Mouse (Mus musculus): Measurements from ENCODE around the gene Nckap5. TPM values are rescaled to one million over a fixed set of nuclear protein-coding genes. Genes with fewer than 3 reads are reported as not detected.

Gene Nckap5
- polyA plus RNA-seq, 1 experiment from 2014 or later = 10.9 TPM

DNA sequence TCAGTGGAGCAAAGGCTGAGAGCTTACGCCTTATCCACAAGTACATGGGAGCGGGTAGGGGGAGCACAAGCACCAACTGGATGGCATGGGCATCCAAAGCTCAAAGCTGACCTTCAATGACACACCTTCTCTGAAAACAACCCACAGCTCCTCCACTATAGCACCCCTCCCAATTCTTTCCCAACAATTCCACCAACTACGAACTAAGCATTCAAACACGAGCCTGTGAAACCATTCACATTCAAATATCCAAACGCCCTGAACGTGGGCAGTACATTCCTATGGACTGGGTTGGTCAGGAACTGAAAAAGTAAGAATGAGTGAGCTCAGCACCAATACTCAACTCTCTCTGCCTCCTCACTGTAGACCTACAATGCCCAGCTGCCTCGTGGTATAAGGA is 646.8 kb downstream of the Nckap5 start:
- Histone ChIP-seq H3K4me2 (ENCODE audit: low read length) (no peak overlapping the region), H3K4me3 (ENCODE audit: low read depth, low read length) (no peak overlapping the region), H3K9me3 (replicated peaks; ENCODE audit: control insufficient read depth, low read length, poor library complexity, severe bottlenecking) (no peaks in the 10 kb centered on the region), H3K36me3 (ENCODE audit: control insufficient read depth, insufficient read depth, low read length) (no peaks in the 10 kb centered on the region), H3K9ac (ENCODE audit: low read depth, low read length) (no peak overlapping the region), H3K4me1 (ENCODE audit: control insufficient read depth, insufficient read depth, low read length) (no peaks in the 10 kb centered on the region), H3K27ac (ENCODE audit: low read length) (no peak overlapping the region), H3K27me3 (ENCODE audit: control insufficient read depth, insufficient read depth, low read depth, low read length) (no peaks in the 10 kb centered on the region)
- 90% methylated on average over 7 of the region's 7 CpGs for WGBS
- no peak for ATAC-seq

DNA sequence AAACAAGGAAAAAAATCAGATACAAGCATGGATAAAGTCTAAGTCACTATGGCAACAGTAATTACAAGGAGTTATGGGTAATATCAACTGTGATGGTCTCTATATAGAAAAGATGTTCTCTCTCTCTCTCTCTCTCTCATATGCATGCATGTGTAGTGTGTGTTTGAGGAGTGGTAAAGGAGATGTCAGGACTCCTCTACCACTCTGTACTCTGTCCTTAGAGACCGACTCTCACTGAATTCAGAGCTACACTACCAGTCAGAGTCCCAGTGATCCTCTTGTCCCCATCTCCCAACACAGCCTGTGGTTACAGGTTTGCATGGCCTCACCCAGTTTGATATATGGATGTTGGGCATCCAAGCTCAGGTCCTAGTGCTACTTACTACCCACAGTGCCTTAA is 662.0 kb downstream of the Nckap5 start:
- Histone ChIP-seq H3K4me1 (ENCODE audit: control insufficient read depth, insufficient read depth, low read length) (peaks cover 13% of the 10 kb centered on the region), H3K36me3 (ENCODE audit: control insufficient read depth, insufficient read depth, low read length) (no peaks in the 10 kb centered on the region), H3K27ac (ENCODE audit: low read length) (no peak overlapping the region), H3K4me2 (ENCODE audit: low read length) (no peak overlapping the region), H3K9ac (ENCODE audit: low read depth, low read length) (no peak overlapping the region), H3K9me3 (replicated peaks; ENCODE audit: control insufficient read depth, low read length, poor library complexity, severe bottlenecking) (no peaks in the 10 kb centered on the region), H3K4me3 (ENCODE audit: low read depth, low read length) (no peak overlapping the region), H3K27me3 (ENCODE audit: control insufficient read depth, insufficient read depth, low read depth, low read length) (no peaks in the 10 kb centered on the region)
- 0 out of 2 replicates have a peak, but pooled peaks have one; percentile 30 for ATAC-seq
- 26% methylated on average over 1 of the region's 1 CpGs for WGBS

DNA sequence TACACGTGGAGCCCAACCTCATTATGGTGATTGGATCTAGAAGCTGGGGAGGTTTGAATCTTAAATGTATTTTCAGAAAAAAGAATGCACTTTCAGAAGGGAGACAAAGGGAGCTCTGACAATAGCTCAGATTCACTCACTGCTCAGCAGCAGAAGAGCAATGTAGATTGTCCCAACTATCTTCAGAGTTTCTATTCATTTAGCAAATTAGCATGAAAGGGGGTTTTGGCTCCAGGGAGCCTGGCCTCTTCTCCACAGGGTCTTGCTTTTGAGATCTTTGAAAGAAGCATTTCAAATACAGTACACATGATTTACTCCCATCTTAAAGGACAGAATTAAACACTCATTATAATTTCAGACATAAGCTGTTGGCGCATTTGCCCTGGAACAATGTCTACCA is 662.5 kb downstream of the Nckap5 start:
- peak overlapping the region; percentile 60; the same call in 1 of the 2 replicates for H3K27ac ChIP-seq (ENCODE audit: low read length)
- H3K36me3 ChIP-seq (ENCODE audit: control insufficient read depth, insufficient read depth, low read length) = no peaks in the 10 kb centered on the region
- no peak overlapping the region for H3K4me2 ChIP-seq (ENCODE audit: low read length)
- no peak for ATAC-seq
- peaks cover 13% of the 10 kb centered on the region for H3K4me1 ChIP-seq (ENCODE audit: control insufficient read depth, insufficient read depth, low read length)
- H3K27me3 ChIP-seq (ENCODE audit: control insufficient read depth, insufficient read depth, low read depth, low read length) = no peaks in the 10 kb centered on the region
- no peak overlapping the region for H3K9ac ChIP-seq (ENCODE audit: low read depth, low read length)
- H3K9me3 ChIP-seq (replicated peaks; ENCODE audit: control insufficient read depth, low read length, poor library complexity, severe bottlenecking) = no peaks in the 10 kb centered on the region
- H3K4me3 ChIP-seq (ENCODE audit: low read depth, low read length) = no peak overlapping the region
- WGBS = 18% methylated on average over 2 of the region's 2 CpGs

DNA sequence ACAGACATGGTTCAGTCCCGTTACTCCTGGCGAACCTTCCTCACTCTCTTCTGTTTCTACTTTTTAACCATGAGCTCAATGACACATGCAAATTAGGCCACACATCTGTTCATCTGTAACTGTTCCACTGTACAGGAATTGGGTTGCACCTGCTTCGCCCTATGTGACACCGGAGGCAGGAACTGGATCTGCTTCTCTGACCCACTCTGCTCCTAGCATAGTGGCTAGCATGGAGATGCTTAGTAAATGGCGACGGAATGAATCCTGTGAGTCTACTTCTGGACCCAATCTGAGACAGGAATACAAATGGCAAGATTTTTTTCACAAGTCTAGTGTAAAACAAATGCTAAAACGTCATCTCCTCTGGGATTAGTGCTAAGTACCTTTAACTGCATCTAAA is 663.1 kb downstream of the Nckap5 start:
- H3K4me1 ChIP-seq (ENCODE audit: control insufficient read depth, insufficient read depth, low read length) = peaks cover 13% of the 10 kb centered on the region
- H3K4me2 ChIP-seq (ENCODE audit: low read length) = no peak overlapping the region
- WGBS = 46% methylated on average over 7 of the region's 7 CpGs
- H3K27ac ChIP-seq (ENCODE audit: low read length) = peak overlapping the region; percentile 52; the same call in 1 of the 2 replicates
- H3K9me3 ChIP-seq (replicated peaks; ENCODE audit: control insufficient read depth, low read length, poor library complexity, severe bottlenecking) = no peaks in the 10 kb centered on the region
- H3K27me3 ChIP-seq (ENCODE audit: control insufficient read depth, insufficient read depth, low read depth, low read length) = no peaks in the 10 kb centered on the region
- no peaks in the 10 kb centered on the region for H3K36me3 ChIP-seq (ENCODE audit: control insufficient read depth, insufficient read depth, low read length)
- no peak overlapping the region for H3K9ac ChIP-seq (ENCODE audit: low read depth, low read length)
- no peak overlapping the region for H3K4me3 ChIP-seq (ENCODE audit: low read depth, low read length)
- ATAC-seq = no peak

DNA sequence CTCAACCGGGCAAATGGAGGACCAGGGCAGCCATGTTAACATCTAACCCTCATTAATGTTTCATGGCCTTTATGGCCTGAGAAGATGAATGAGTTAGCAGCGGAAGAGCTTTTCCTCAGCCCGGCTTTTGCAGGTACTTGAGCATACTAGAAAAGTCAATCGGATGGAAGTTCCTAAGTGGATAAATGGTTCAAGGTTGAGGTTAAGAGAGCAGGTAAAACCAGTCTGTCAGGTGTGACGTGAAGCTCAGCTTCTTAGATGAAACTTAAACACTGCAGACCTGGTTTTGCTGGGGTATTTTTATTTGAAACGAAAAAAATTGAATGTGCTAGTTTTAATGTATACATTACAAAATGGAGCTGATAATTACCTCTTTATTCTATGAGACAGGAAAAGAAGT is 671.3 kb downstream of the Nckap5 start:
- H3K27ac ChIP-seq (ENCODE audit: low read length) = no peak overlapping the region
- WGBS = 90% methylated on average over 6 of the region's 6 CpGs
- H3K4me2 ChIP-seq (ENCODE audit: low read length) = no peak overlapping the region
- no peak overlapping the region for H3K9ac ChIP-seq (ENCODE audit: low read depth, low read length)
- H3K4me1 ChIP-seq (ENCODE audit: control insufficient read depth, insufficient read depth, low read length) = no peaks in the 10 kb centered on the region
- H3K27me3 ChIP-seq (ENCODE audit: control insufficient read depth, insufficient read depth, low read depth, low read length) = no peaks in the 10 kb centered on the region
- H3K9me3 ChIP-seq (replicated peaks; ENCODE audit: control insufficient read depth, low read length, poor library complexity, severe bottlenecking) = no peaks in the 10 kb centered on the region
- ATAC-seq = no peak
- no peaks in the 10 kb centered on the region for H3K36me3 ChIP-seq (ENCODE audit: control insufficient read depth, insufficient read depth, low read length)
- no peak overlapping the region for H3K4me3 ChIP-seq (ENCODE audit: low read depth, low read length)

DNA sequence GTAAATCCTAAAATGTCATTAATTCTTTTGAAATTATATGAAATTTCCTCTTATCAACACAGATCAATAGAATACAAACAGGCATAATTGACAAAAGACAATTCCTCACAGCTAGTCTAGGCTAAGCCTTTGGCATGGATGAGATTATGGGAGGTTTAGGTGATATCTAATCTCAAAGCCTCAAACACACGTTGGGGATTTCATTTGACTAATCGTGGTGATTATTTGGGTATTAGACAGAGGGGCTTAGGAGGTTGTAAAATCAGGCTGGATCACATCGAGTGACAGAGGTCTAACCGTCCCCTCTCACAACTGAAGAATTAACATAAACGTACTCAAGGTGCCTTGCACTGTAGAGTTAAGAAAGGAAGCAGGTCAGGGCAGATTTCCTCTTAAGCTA is 674.8 kb downstream of the Nckap5 start:
- Histone ChIP-seq H3K9ac (ENCODE audit: low read depth, low read length) (no peak overlapping the region), H3K4me3 (ENCODE audit: low read depth, low read length) (no peak overlapping the region), H3K4me2 (ENCODE audit: low read length) (no peak overlapping the region), H3K27ac (ENCODE audit: low read length) (no peak overlapping the region), H3K27me3 (ENCODE audit: control insufficient read depth, insufficient read depth, low read depth, low read length) (no peaks in the 10 kb centered on the region), H3K36me3 (ENCODE audit: control insufficient read depth, insufficient read depth, low read length) (no peaks in the 10 kb centered on the region), H3K9me3 (replicated peaks; ENCODE audit: control insufficient read depth, low read length, poor library complexity, severe bottlenecking) (no peaks in the 10 kb centered on the region), H3K4me1 (ENCODE audit: control insufficient read depth, insufficient read depth, low read length) (no peaks in the 10 kb centered on the region)
- 40% methylated on average over 5 of the region's 5 CpGs for WGBS
- no peak for ATAC-seq

DNA sequence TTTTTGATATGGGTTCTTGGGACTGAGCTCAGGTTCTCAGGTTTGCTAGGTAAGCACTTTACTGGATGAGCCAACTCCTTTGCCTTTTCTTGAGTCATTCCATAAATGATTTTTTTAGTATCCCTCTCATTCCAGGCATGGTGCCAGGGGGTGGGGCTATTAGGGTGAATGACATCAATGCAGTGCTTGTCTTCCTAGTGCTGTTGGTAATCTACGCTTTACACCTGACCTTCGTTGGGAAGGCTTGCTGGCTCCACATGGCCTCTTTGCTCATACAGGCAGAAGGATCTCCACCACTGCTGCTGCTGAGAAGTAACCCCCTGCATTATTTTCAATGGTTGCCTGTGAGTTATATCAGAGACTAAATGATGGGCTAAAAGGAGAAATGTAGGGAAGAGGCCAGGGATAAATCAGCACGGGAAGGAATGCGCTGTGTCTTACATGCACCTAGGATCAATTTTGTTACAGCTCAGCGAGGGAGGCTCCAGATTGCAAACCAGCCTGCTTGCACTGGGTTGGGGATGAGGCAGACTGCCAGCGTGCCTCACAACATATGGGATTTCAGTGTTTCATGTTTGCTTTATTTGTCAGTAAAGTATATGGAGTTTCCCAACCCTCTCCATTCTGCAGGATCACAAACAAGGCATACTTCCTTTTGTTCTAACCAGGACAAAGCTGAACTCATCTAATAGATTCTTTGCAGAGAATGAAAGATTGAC is 676.9 kb downstream of the Nckap5 start:
- no peaks in the 10 kb centered on the region for H3K9me3 ChIP-seq (replicated peaks; ENCODE audit: control insufficient read depth, low read length, poor library complexity, severe bottlenecking)
- no peaks in the 10 kb centered on the region for H3K36me3 ChIP-seq (ENCODE audit: control insufficient read depth, insufficient read depth, low read length)
- WGBS = 75% methylated on average over 6 of the region's 6 CpGs
- no peaks in the 10 kb centered on the region for H3K27me3 ChIP-seq (ENCODE audit: control insufficient read depth, insufficient read depth, low read depth, low read length)
- ATAC-seq = no peak
- H3K4me2 ChIP-seq (ENCODE audit: low read length) = no peak overlapping the region
- no peak overlapping the region for H3K27ac ChIP-seq (ENCODE audit: low read length)
- no peak overlapping the region for H3K4me3 ChIP-seq (ENCODE audit: low read depth, low read length)
- no peaks in the 10 kb centered on the region for H3K4me1 ChIP-seq (ENCODE audit: control insufficient read depth, insufficient read depth, low read length)
- no peak overlapping the region for H3K9ac ChIP-seq (ENCODE audit: low read depth, low read length)

DNA sequence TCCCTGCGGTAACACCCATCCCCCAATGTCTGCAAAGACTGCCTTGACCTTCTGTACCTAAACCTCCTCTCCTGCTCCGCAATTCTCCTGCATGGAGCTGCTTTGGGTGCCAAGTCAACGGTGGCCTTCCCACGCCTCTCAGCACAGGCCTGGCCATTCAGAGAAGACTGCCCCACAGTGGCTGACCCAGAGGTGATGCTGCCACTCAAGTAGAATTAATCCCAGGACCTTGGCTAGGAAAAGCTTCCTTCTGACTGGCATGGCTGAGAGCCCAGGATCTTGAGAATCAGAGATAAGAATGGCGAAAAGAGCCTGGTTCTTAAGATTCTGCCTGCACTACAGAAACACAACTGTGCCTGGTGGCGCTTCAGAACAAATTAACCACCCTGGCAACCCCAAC is 678.4 kb downstream of the Nckap5 start:
- H3K4me2 ChIP-seq (ENCODE audit: low read length) = no peak overlapping the region
- no peak overlapping the region for H3K4me3 ChIP-seq (ENCODE audit: low read depth, low read length)
- H3K27me3 ChIP-seq (ENCODE audit: control insufficient read depth, insufficient read depth, low read depth, low read length) = no peaks in the 10 kb centered on the region
- H3K36me3 ChIP-seq (ENCODE audit: control insufficient read depth, insufficient read depth, low read length) = no peaks in the 10 kb centered on the region
- ATAC-seq = peak; percentile 51; the same call in 1 of the 2 replicates
- no peaks in the 10 kb centered on the region for H3K9me3 ChIP-seq (replicated peaks; ENCODE audit: control insufficient read depth, low read length, poor library complexity, severe bottlenecking)
- no peaks in the 10 kb centered on the region for H3K4me1 ChIP-seq (ENCODE audit: control insufficient read depth, insufficient read depth, low read length)
- WGBS = 88% methylated on average over 6 of the region's 6 CpGs
- H3K9ac ChIP-seq (ENCODE audit: low read depth, low read length) = no peak overlapping the region
- no peak overlapping the region for H3K27ac ChIP-seq (ENCODE audit: low read length)

DNA sequence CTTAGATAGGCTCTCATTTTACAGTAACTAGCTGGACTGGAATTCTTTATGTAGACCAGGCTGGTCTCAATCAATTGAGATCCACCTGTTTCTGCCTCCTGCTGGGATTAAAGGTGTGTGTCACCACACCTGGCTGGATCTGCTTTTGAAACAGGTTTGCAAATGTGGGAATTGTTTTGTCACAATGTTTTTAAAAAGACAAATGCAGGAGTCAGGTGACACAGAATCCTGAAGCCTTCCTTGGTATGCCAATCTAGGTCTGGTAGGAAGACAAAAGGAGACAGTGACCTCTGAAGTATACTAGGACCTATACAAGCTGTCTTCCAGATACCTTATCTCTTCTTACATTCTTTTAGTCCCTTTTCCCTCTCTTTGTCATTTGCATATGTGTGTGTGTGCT is 680.6 kb downstream of the Nckap5 start:
- no peak for ATAC-seq
- H3K4me3 ChIP-seq (ENCODE audit: low read depth, low read length) = no peak overlapping the region

More for the DNA sequence above, 680.6 kb downstream of the Nckap5 start:
- Histone ChIP-seq H3K4me2 (ENCODE audit: low read length) (no peak overlapping the region), H3K9me3 (replicated peaks; ENCODE audit: control insufficient read depth, low read length, poor library complexity, severe bottlenecking) (no peaks in the 10 kb centered on the region), H3K27me3 (ENCODE audit: control insufficient read depth, insufficient read depth, low read depth, low read length) (no peaks in the 10 kb centered on the region), H3K4me1 (ENCODE audit: control insufficient read depth, insufficient read depth, low read length) (no peaks in the 10 kb centered on the region), H3K36me3 (ENCODE audit: control insufficient read depth, insufficient read depth, low read length) (no peaks in the 10 kb centered on the region), H3K27ac (ENCODE audit: low read length) (no peak overlapping the region), H3K9ac (ENCODE audit: low read depth, low read length) (no peak overlapping the region)

All from midbrain, embryonic 16.5 days (tissue).